Mouse (Mus musculus): ENCODE measurements around the gene Kremen1.

GRCm38 (mm10) chr11:5163421-5163820 is 97.9 kb downstream of the Kremen1 start:
- TF ChIP-seq POLR2A (IDR thresholded peaks at IDR 0.05; ENCODE audit: low read depth, low read length) (no peak), CTCF (IDR thresholded peaks at IDR 0.05; ENCODE audit: borderline replicate concordance, insufficient read depth, low read length) (no peak)

Data from embryonic fibroblast, embryonic 13.5 days (primary cell).